Mouse (Mus musculus): ENCODE measurements at regions not wholly inside any gene's neighbourhood (a gene's known extent, or its start where the extent isn't known, plus 50 kb on each side); places are given as distances from the start of the nearest gene placed in this dataset.

- peak; percentile 99 for ATAC-seq (ENCODE audit: low TSS enrichment)
These were observed 167.8 kb upstream of the Pik3r1 start for GRCm38 (mm10) chr13:101935843-101936242.

GRCm38 (mm10) chr13:101954521-101954920 is 186.5 kb upstream of the Pik3r1 start:
- ATAC-seq (ENCODE audit: low TSS enrichment) = no peak

GRCm38 (mm10) chr13:101955806-101956418 is 187.9 kb upstream of the Pik3r1 start:
- no peak for ATAC-seq (ENCODE audit: low TSS enrichment)

DNA sequence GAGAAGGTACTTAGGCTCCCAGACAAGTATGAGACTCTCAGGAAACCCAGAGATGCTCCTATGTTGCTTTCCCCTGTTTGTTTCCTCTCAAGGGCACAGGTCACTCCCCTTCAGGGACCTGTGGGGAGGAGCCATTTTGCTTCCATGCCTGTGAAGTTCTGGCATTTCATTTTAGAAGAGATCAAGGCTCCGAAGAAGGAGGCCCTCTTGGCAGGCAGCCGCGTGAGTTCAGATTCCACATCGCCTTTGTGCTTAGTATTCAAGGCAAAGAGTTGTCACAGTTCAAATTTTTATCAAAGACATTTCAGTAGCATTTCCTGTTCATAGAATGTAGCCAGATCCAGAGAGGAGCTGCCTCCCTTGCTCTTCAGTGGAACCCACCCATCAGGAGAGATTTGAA is 189.8 kb upstream of the Pik3r1 start:
- no peak for ATAC-seq (ENCODE audit: low TSS enrichment)

DNA sequence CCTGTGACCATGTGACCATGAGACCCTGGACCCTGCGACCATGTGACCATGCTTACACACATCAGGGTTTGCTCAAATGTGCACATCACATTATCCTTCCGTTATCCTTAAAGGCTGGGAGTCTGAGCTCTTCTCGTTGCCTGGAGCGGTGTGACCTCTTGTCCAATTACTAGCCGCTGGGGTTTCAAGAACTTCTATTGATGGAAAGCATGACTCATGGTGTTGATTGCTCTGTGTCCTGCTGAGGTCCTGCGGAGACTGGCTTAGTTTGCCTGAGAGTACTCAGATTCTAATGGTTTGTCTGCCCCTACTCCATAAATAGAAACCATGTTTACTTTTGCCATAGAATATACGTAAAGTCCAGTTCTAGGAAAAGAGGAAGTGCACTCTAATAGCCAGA is 197.5 kb upstream of the Pik3r1 start:
- no peak for ATAC-seq (ENCODE audit: low TSS enrichment)

GRCm38 (mm10) chr13:101966799-101967397 is 198.9 kb upstream of the Pik3r1 start:
- no peak for ATAC-seq (ENCODE audit: low TSS enrichment)

- no peak for ATAC-seq (ENCODE audit: low TSS enrichment)
These were observed 199.4 kb upstream of the Pik3r1 start for GRCm38 (mm10) chr13:101967466-101967865.

DNA sequence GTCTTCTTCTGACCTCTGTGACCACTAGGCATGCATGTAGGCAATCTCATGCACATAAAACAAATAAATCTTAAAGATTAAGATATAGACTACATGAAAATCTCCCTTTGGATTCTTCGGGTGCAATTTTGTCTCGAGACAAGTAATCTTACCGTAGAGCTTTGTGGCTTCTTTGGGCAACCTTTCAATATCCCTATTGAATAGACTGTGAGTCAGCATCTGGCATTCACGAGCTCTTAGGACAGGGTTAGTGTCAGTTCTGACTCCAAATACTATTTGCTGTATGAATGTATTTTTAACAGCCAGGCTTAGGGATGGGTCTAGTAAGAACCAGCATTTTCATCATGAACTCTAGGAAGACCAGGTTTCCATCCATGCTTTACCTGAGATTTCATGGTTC is 208.7 kb upstream of the Pik3r1 start:
- ATAC-seq (ENCODE audit: low TSS enrichment) = no peak

GRCm38 (mm10) chr13:101980171-101980835 is 212.3 kb upstream of the Pik3r1 start:
- peak; percentile 67 for ATAC-seq (ENCODE audit: low TSS enrichment)

DNA sequence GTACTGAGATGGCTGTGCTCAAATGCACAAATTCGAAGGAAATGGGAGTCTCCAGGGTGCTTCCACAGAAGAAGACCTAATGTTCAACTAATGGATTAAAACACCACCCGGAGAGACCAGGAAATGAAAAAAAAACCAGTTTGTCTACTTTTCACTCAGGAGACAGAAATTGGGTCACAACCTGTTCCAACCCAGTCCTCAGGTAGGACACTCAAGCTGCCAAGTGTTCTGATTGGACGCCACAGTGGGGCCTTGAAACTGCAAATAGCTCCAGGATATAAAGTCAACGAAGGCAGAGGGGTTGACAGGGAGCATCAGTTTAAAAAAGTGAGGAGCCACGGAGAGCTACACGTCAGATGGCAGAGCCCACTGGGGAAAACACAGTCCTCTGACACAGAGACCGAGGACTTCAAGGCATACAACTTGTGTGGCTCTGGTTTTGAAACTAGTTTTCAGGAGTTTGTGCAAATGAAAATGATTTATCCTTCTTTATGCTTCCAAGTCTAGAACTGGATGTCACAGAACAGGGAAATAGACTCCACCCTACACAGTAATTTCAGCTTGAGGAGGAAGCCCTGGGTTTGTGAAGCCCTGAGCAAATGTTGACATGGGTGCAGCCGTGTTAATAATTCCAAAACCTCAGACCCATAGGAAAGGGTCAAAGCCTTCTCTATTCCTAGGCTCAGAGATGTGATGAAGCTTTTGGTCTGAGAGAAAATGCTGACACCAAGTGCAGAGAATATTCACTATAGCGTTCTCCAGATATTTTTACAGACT is 220.8 kb upstream of the Pik3r1 start:
- no peak for ATAC-seq (ENCODE audit: low TSS enrichment)

DNA sequence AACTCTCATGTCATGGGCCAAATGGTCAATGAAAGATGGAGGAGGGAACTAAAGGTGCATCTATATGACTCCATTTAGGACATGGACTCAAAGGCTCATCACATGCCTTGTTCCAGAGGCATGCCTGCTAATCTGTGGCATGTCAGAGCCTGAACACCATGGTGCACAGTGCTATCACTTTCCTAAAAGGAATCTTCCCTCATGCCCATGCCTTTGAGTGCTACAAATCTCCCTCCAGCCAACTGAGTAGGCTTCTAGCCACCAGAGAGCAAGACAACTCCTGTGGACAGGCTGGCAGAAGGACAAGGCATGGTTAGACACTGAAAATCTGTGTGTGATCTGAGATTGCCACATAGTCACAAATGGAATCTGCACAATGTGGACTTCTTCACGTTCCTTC is 223.7 kb upstream of the Pik3r1 start:
- no peak for ATAC-seq (ENCODE audit: low TSS enrichment)

GRCm38 (mm10) chr13:101994779-101995178 is 226.8 kb upstream of the Pik3r1 start:
- ATAC-seq (ENCODE audit: low TSS enrichment) = no peak

GRCm38 (mm10) chr13:101995529-101995928 is 227.5 kb upstream of the Pik3r1 start:
- no peak for ATAC-seq (ENCODE audit: low TSS enrichment)

- no peak for ATAC-seq (ENCODE audit: low TSS enrichment)
These were observed 228.1 kb upstream of the Pik3r1 start for GRCm38 (mm10) chr13:101996144-101996543.

GRCm38 (mm10) chr13:101997415-101997814 is 229.4 kb upstream of the Pik3r1 start:
- ATAC-seq (ENCODE audit: low TSS enrichment) = no peak

DNA sequence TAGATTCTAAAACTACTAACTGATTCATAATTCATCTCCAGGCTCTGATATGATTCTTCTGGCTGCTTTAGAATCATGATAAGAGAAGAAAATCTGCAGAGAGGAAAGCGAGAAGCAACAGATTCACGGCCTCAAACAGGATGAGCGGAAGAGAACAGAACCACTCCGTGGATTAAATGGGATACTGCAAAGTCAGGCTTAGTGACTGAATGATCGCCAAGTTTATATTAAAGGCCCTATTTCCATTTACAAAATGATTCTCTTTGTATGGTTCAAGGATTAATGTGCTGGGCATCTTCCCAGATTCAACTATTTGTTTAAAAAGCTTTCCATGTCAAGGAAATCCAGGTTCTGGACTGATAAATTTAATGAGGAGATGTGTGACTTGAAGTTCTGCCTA is 238.5 kb upstream of the Pik3r1 start:
- ATAC-seq (ENCODE audit: low TSS enrichment) = no peak

- ATAC-seq (ENCODE audit: low TSS enrichment) = no peak
These were observed 243.9 kb upstream of the Pik3r1 start for GRCm38 (mm10) chr13:102011965-102012364.

DNA sequence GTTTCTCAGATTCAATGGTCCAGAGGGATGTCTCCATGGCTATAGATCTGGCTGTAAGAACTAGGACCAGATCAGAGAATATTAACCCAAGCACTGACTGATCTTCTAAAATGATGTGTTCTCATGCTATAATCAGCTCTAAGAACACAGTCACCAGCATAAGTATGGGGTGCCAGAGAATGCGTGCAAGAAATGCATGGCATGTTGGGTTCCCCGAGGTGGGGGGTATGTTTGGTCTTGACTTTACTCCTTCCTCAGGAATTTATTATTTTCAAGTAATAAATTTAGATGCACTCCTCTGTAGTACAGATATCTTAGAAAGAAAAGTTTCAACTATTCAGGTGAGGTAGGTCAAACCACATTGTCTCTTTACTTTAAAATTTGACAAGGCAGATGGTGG is 246.5 kb upstream of the Pik3r1 start:
- no peak for ATAC-seq (ENCODE audit: low TSS enrichment)

DNA sequence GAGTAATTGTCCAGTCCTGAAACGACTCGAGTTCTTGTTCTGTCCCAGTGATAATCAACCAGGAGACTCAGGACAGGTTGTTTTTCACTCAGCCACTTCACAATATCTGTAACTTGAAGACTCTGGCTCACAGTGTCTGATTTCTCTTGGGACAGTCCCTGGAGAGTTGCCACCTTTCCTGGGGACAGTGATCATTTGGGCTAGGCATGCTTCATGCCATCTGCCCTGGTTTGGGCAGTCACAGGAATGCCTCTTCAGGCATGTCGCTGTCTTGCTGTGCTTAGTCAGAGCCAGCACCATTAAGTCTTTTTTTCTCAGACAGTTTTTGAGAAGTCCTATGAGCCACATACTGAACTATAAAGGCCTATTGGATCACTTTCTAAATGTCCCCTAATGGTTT is 246.9 kb upstream of the Pik3r1 start:
- ATAC-seq (ENCODE audit: low TSS enrichment) = no peak

GRCm38 (mm10) chr13:102016518-102016917 is 248.5 kb upstream of the Pik3r1 start:
- ATAC-seq (ENCODE audit: low TSS enrichment) = no peak

GRCm38 (mm10) chr13:102022273-102022672 is 254.3 kb upstream of the Pik3r1 start:
- no peak for ATAC-seq (ENCODE audit: low TSS enrichment)

DNA sequence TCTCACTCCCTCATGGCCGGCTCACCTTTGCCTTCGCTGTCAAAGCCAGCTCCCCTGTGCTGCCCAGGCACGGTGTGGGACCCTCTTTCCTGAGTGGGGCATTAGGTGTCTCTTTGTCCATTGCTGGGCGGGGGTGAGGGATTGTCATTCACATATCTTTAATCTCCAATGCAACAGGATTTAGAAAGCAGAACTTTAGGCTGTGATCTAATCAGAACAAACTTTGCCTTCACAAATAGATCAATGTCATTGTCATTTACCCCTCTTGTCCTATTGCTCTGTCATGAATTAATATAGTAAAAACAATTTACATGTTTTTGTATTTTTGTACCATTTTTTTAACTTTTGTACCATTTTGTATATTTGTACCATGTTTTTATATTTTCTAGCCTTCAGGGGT is 254.7 kb upstream of the Pik3r1 start:
- no peak for ATAC-seq (ENCODE audit: low TSS enrichment)

- no peak for ATAC-seq (ENCODE audit: low TSS enrichment)
These were observed 255.6 kb upstream of the Pik3r1 start for GRCm38 (mm10) chr13:102023624-102024023.
